Mouse (Mus musculus): ENCODE results near the gene Gpatch1.

DNA sequence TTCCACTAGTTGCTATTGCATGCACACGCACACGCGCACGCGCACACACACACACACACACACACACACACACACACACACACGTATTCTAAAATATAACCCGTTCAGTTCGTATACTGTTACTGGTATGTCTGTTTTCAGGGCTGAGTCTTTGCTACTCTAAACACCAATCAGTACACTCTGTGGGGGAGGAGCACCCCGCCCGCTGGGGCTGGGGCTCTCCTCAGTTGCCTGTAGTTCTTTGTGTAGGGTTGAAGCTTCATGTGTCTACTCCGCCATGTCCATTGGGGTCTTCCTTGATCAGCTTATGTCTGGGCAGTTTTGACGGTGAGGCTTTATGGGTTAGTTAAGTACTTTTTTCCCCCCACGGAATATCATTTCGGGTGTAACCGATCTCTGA lies 35.1 kb upstream of the Gpatch1 start:
- TF ChIP-seq CTCF (conservative IDR thresholded peaks at IDR 0.05; ENCODE audit: low read length) (no peak), POU5F1 (IDR thresholded peaks at IDR 0.05; ENCODE audit: borderline replicate concordance, low read length) (no peak)
